In the genomic region with DNA sequence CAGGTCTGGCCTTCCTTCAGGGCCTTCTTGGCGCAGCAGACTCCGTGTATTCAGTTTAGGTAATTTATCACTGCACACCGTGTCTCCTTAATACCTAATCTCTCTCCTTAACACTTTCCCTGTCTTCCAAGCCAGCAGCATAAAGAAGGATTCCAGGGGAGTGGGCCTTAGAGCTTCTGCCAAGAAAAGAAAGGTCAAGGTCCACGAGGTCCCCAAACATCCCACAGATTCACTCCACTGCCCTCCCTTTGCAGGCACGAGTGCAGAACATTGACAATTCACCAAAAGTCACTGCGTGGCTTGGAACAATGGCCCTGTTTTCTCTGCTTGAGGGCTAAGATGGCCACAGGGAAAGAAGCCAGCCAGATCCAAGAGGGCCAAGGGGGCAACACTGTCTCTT, we compare ENCODE assay signal across 24 mouse cellular contexts.
DNase-seq lines count a peak whose midpoint lies in the region; ATAC-seq and TF ChIP-seq lines count a peak whose summit lies in the region.
"Had no signal": no experiment of that assay in that cellular context is flagged by ENCODE, and none has a peak within 500 bp of the region (broad histone marks: within the 10 kb centered on the region; RNA-seq: fewer than 3 reads in every experiment).

No protein-coding gene starts in this region.

- peak; percentile 27 to 42 for DNase-seq in adrenal gland, adult (ENCODE audit: inconsistent age in 2 of 2, low spot score in 1 of 2)
- no peak for DNase-seq in adrenal gland, adult 18-20 months (ENCODE audit: low spot score in 2 of 2)
- no peak for DNase-seq in midbrain, embryonic 10.5 days (ENCODE audit: low spot score)
- DNase-seq in limb, embryonic 10.5 days (ENCODE audit: low spot score): no peak
- DNase-seq in lung, postnatal 0 days (ENCODE audit: low spot score): no peak
- no peak for DNase-seq in midbrain, postnatal 0 days (ENCODE audit: low spot score)
- DNase-seq: cerebellum, adult 8-10 months; cerebellum, postnatal 36 days; embryo, embryonic 11 days; gastrocnemius, postnatal 10 days; layer of hippocampus, postnatal 36 days; lung, adult 18-20 months; lung, postnatal 14 days had no signal

- 0 out of 2 replicates have a peak overlapping the region, but pooled peaks have one; percentile 6 for H3K27ac ChIP-seq in midbrain, embryonic 10.5 days (replicated peaks)
- no peak overlapping the region for H3K27ac ChIP-seq in midbrain, embryonic 15.5 days
- no peak overlapping the region for H3K27ac ChIP-seq in kidney, embryonic 16.5 days (ENCODE audit: low read length)
- H3K27ac ChIP-seq in limb, embryonic 10.5 days: peak overlapping the region; percentile 66
- no peak overlapping the region for H3K27ac ChIP-seq in lung, postnatal 0 days (ENCODE audit: low read length)
- H3K27ac ChIP-seq in midbrain, postnatal 0 days (ENCODE audit: low read depth, low read length): no peak overlapping the region
- H3K27ac ChIP-seq: embryonic facial prominence, embryonic 13.5 days; forebrain, embryonic 15.5 days; limb, embryonic 12.5 days; midbrain, embryonic 13.5 days; neural tube, embryonic 13.5 days had no signal

- no peak for TF ChIP-seq EP300 in lung, postnatal 0 days (IDR thresholded peaks at IDR 0.05)

- H3K27me3 ChIP-seq in midbrain, embryonic 10.5 days (ENCODE audit: low read depth, poor library complexity, severe bottlenecking): no peaks in the 10 kb centered on the region
- H3K27me3 ChIP-seq in midbrain, embryonic 15.5 days (replicated peaks): 0 out of 2 replicates have a peak, but pooled peaks cover 3% of the 10 kb centered on the region
- H3K27me3 ChIP-seq in kidney, embryonic 16.5 days (ENCODE audit: insufficient read depth, low read length): no peaks in the 10 kb centered on the region
- no peaks in the 10 kb centered on the region for H3K27me3 ChIP-seq in limb, embryonic 10.5 days (ENCODE audit: low read depth, poor library complexity, severe bottlenecking)
- no peaks in the 10 kb centered on the region for H3K27me3 ChIP-seq in lung, postnatal 0 days (replicated peaks; ENCODE audit: insufficient read depth, low read length)
- H3K27me3 ChIP-seq in midbrain, postnatal 0 days (ENCODE audit: insufficient read depth, low read length): 0 out of 2 replicates have a peak, but pooled peaks cover 4% of the 10 kb centered on the region
- H3K27me3 ChIP-seq: forebrain, embryonic 15.5 days; neural tube, embryonic 13.5 days had no signal

- no peak for ATAC-seq in midbrain, embryonic 15.5 days (replicated peaks)
- ATAC-seq in kidney, embryonic 16.5 days (ENCODE audit: low FRiP score, low TSS enrichment): 0 out of 2 replicates have a peak, but pooled peaks have one; percentile 44
- ATAC-seq in lung, postnatal 0 days: no peak
- ATAC-seq in midbrain, postnatal 0 days (ENCODE audit: low FRiP score): no peak
- ATAC-seq: activated CD4-positive, CD25-positive, alpha-beta regulatory T cell, adult 4 months; forebrain, embryonic 15.5 days; intestine, postnatal 0 days; midbrain, embryonic 13.5 days had no signal

- H3K36me3 ChIP-seq in midbrain, embryonic 10.5 days: no peaks in the 10 kb centered on the region
- no peaks in the 10 kb centered on the region for H3K36me3 ChIP-seq in midbrain, embryonic 15.5 days (replicated peaks)
- no peaks in the 10 kb centered on the region for H3K36me3 ChIP-seq in kidney, embryonic 16.5 days (ENCODE audit: insufficient read depth, low read length)
- H3K36me3 ChIP-seq in limb, embryonic 10.5 days: no peaks in the 10 kb centered on the region
- no peaks in the 10 kb centered on the region for H3K36me3 ChIP-seq in lung, postnatal 0 days (ENCODE audit: insufficient read depth, low read length)
- H3K36me3 ChIP-seq in midbrain, postnatal 0 days (ENCODE audit: insufficient read depth, low read length): no peaks in the 10 kb centered on the region
- H3K36me3 ChIP-seq: embryonic facial prominence, embryonic 13.5 days; forebrain, embryonic 15.5 days; limb, embryonic 12.5 days; midbrain, embryonic 13.5 days; neural tube, embryonic 13.5 days had no signal

- 35% methylated on average over 6 of the region's 6 CpGs for WGBS in midbrain, embryonic 10.5 days
- WGBS in midbrain, embryonic 15.5 days: 21% methylated on average over 6 of the region's 6 CpGs
- WGBS in kidney, embryonic 16.5 days: 27% methylated on average over 6 of the region's 6 CpGs
- WGBS in limb, embryonic 10.5 days: 63% methylated on average over 6 of the region's 6 CpGs
- WGBS in lung, postnatal 0 days: 58% methylated on average over 6 of the region's 6 CpGs
- 33% methylated on average over 6 of the region's 6 CpGs for WGBS in midbrain, postnatal 0 days

- H3K4me2 ChIP-seq in midbrain, embryonic 15.5 days: no peak overlapping the region
- no peak overlapping the region for H3K4me2 ChIP-seq in kidney, embryonic 16.5 days (replicated peaks; ENCODE audit: low read depth, low read length)
- no peak overlapping the region for H3K4me2 ChIP-seq in lung, postnatal 0 days (replicated peaks; ENCODE audit: low read depth, low read length)
- no peak overlapping the region for H3K4me2 ChIP-seq in midbrain, postnatal 0 days (ENCODE audit: low read depth, low read length, poor library complexity, severe bottlenecking)
- H3K4me2 ChIP-seq: embryonic facial prominence, embryonic 13.5 days; forebrain, embryonic 15.5 days; heart, embryonic 11.5 days; limb, embryonic 12.5 days; liver, embryonic 11.5 days; midbrain, embryonic 13.5 days; neural tube, embryonic 13.5 days had no signal

- H3K4me1 ChIP-seq in midbrain, embryonic 10.5 days: peaks cover 22% of the 10 kb centered on the region
- H3K4me1 ChIP-seq in midbrain, embryonic 15.5 days: no peaks in the 10 kb centered on the region; the same call in 1 of the 2 replicates
- peaks cover 10% of the 10 kb centered on the region; the same call in 1 of the 2 replicates for H3K4me1 ChIP-seq in kidney, embryonic 16.5 days (ENCODE audit: insufficient read depth, low read length)
- peaks cover 52% of the 10 kb centered on the region for H3K4me1 ChIP-seq in limb, embryonic 10.5 days
- H3K4me1 ChIP-seq in lung, postnatal 0 days (ENCODE audit: insufficient read depth, low read depth, low read length): no peaks in the 10 kb centered on the region
- 0 out of 2 replicates have a peak, but pooled peaks cover 3% of the 10 kb centered on the region for H3K4me1 ChIP-seq in midbrain, postnatal 0 days (ENCODE audit: insufficient read depth, low read length)
- H3K4me1 ChIP-seq: forebrain, embryonic 15.5 days had no signal

- no peak overlapping the region for H3K9ac ChIP-seq in midbrain, embryonic 15.5 days
- H3K9ac ChIP-seq in kidney, embryonic 16.5 days (replicated peaks; ENCODE audit: low read length): no peak overlapping the region
- no peak overlapping the region for H3K9ac ChIP-seq in lung, postnatal 0 days (replicated peaks; ENCODE audit: low read depth)
- H3K9ac ChIP-seq in midbrain, postnatal 0 days (replicated peaks; ENCODE audit: low read length, poor library complexity, severe bottlenecking): no peak overlapping the region
- H3K9ac ChIP-seq: embryonic facial prominence, embryonic 13.5 days; forebrain, embryonic 15.5 days; limb, embryonic 12.5 days; midbrain, embryonic 13.5 days; neural tube, embryonic 13.5 days had no signal

- no peak overlapping the region for H3K4me3 ChIP-seq in midbrain, embryonic 10.5 days
- H3K4me3 ChIP-seq in midbrain, embryonic 15.5 days: no peak overlapping the region
- no peak overlapping the region for H3K4me3 ChIP-seq in kidney, embryonic 16.5 days (ENCODE audit: low read length)
- H3K4me3 ChIP-seq in limb, embryonic 10.5 days: no peak overlapping the region
- H3K4me3 ChIP-seq in lung, postnatal 0 days (ENCODE audit: low read depth, low read length): no peak overlapping the region
- no peak overlapping the region for H3K4me3 ChIP-seq in midbrain, postnatal 0 days (ENCODE audit: low read depth, low read length)
- H3K4me3 ChIP-seq: embryonic facial prominence, embryonic 13.5 days; forebrain, embryonic 15.5 days; limb, embryonic 12.5 days; midbrain, embryonic 13.5 days; neural tube, embryonic 13.5 days had no signal

- no peaks in the 10 kb centered on the region for H3K9me3 ChIP-seq in midbrain, embryonic 10.5 days (replicated peaks)
- no peaks in the 10 kb centered on the region for H3K9me3 ChIP-seq in midbrain, embryonic 15.5 days
- H3K9me3 ChIP-seq in kidney, embryonic 16.5 days (ENCODE audit: low read length): no peaks in the 10 kb centered on the region
- no peaks in the 10 kb centered on the region for H3K9me3 ChIP-seq in limb, embryonic 10.5 days (replicated peaks)
- no peaks in the 10 kb centered on the region for H3K9me3 ChIP-seq in lung, postnatal 0 days (ENCODE audit: low read length)
- H3K9me3 ChIP-seq in midbrain, postnatal 0 days (ENCODE audit: low read length): no peaks in the 10 kb centered on the region
- H3K9me3 ChIP-seq: embryonic facial prominence, embryonic 13.5 days; forebrain, embryonic 15.5 days; limb, embryonic 12.5 days; midbrain, embryonic 13.5 days; neural tube, embryonic 13.5 days had no signal

- TF ChIP-seq CTCF in lung, postnatal 0 days (IDR thresholded peaks at IDR 0.05): no peak
- TF ChIP-seq CTCF in midbrain, postnatal 0 days (IDR thresholded peaks at IDR 0.05): no peak

Comparison
In these comparisons a context has a peak if more than half of its experiments do, and no peak if none do; other contexts are left out.
1. DNase-seq: peak in adrenal gland, adult (2 of 2); none in adrenal gland, adult 18-20 months (0 of 2), midbrain, embryonic 10.5 days (single experiment), limb, embryonic 10.5 days (single experiment), lung, postnatal 0 days (single experiment) and midbrain, postnatal 0 days (single experiment).
2. H3K27ac ChIP-seq: peak in midbrain, embryonic 10.5 days (single experiment) and limb, embryonic 10.5 days (single experiment); none in midbrain, embryonic 15.5 days (single experiment), kidney, embryonic 16.5 days (single experiment), lung, postnatal 0 days (single experiment) and midbrain, postnatal 0 days (single experiment).